ENCODE assay signal across 13 mouse cellular contexts in genomic region chr7:83144018-83144417, GRCm38 (mm10).
"Had no signal": no experiment of that assay in that cellular context is flagged by ENCODE, and none has a peak within 500 bp of the region (broad histone marks: within the 10 kb centered on the region; RNA-seq: fewer than 3 reads in every experiment).

No protein-coding gene starts in this region.

- H3K36me3 ChIP-seq: limb, embryonic 15.5 days; liver, embryonic 12.5 days; midbrain, embryonic 13.5 days; neural tube, embryonic 15.5 days had no signal

- H3K4me3 ChIP-seq: limb, embryonic 15.5 days; liver, embryonic 12.5 days; midbrain, embryonic 13.5 days; neural tube, embryonic 15.5 days had no signal

- H3K27ac ChIP-seq: limb, embryonic 15.5 days; liver, embryonic 12.5 days; midbrain, embryonic 13.5 days; neural tube, embryonic 15.5 days; stomach, postnatal 0 days had no signal

- H3K9me3 ChIP-seq: limb, embryonic 15.5 days; liver, embryonic 12.5 days; midbrain, embryonic 13.5 days; neural tube, embryonic 15.5 days had no signal

- DNase-seq: kidney, postnatal 25 days; layer of hippocampus, adult 9-11 months; layer of hippocampus, postnatal 36 days; lung, embryonic 14.5 days; lung, postnatal 10 days; lung, postnatal 4 days; thymus, adult 18-20 months; thymus, postnatal 14 days had no signal

- ATAC-seq: liver, embryonic 12.5 days; midbrain, embryonic 13.5 days had no signal

- H3K27me3 ChIP-seq: limb, embryonic 15.5 days; liver, embryonic 12.5 days; midbrain, embryonic 13.5 days; neural tube, embryonic 15.5 days had no signal

- H3K4me2 ChIP-seq: limb, embryonic 15.5 days; liver, embryonic 12.5 days; lung, embryonic 14.5 days; midbrain, embryonic 13.5 days; neural tube, embryonic 15.5 days had no signal

- H3K4me1 ChIP-seq: liver, embryonic 12.5 days; midbrain, embryonic 13.5 days; neural tube, embryonic 15.5 days had no signal

- H3K9ac ChIP-seq: limb, embryonic 15.5 days; liver, embryonic 12.5 days; lung, embryonic 14.5 days; midbrain, embryonic 13.5 days; neural tube, embryonic 15.5 days had no signal
